Mouse (Mus musculus): ENCODE measurements around the gene Fbxo10. TPM values are rescaled to one million over a fixed set of nuclear protein-coding genes. Genes with fewer than 3 reads are reported as not detected.
"Not testable (repeated sequence)": the region's sequence is repeated elsewhere in the genome, so short reads cannot be mapped to it uniquely, and the experiment has no call there.

The Fbxo10 gene
- polyA plus RNA-seq, 1 experiment from 2014 or later: 14.2 TPM

GRCm38 (mm10) chr4:45081041-45081440 is 3.4 kb downstream of the Fbxo10 start:
- not testable (repeated sequence) for H3K9me3 ChIP-seq; H3K27ac ChIP-seq; H3K27me3 ChIP-seq; H3K4me2 ChIP-seq (replicated peaks); H3K9ac ChIP-seq (replicated peaks); H3K36me3 ChIP-seq; ATAC-seq; H3K4me3 ChIP-seq (replicated peaks)
- 82% methylated on average over 4 of the region's 4 CpGs for WGBS
- peaks cover 20% of the 10 kb centered on the region for H3K4me1 ChIP-seq (replicated peaks)

- Histone ChIP-seq H3K27me3 (no peaks in the 10 kb centered on the region), H3K4me3 (replicated peaks) (no peak overlapping the region), H3K4me2 (replicated peaks) (no peak overlapping the region), H3K9me3 (no peaks in the 10 kb centered on the region), H3K4me1 (replicated peaks) (0 out of 2 replicates have a peak, but pooled peaks cover 13% of the 10 kb centered on the region), H3K9ac (replicated peaks) (no peak overlapping the region), H3K36me3 (peaks cover 6% of the 10 kb centered on the region; the same call in 1 of the 2 replicates), H3K27ac (no peak overlapping the region)
- ATAC-seq: no peak
- WGBS: 79% methylated on average over 6 of the region's 6 CpGs
Observed at GRCm38 (mm10) chr4:45073544-45073943, 10.9 kb downstream of the Fbxo10 start.

- Histone ChIP-seq H3K4me2 (replicated peaks) (no peak overlapping the region), H3K4me1 (replicated peaks) (0 out of 2 replicates have a peak, but pooled peaks cover 13% of the 10 kb centered on the region), H3K27me3 (no peaks in the 10 kb centered on the region), H3K27ac (no peak overlapping the region), H3K9me3 (no peaks in the 10 kb centered on the region), H3K36me3 (0 out of 2 replicates have a peak, but pooled peaks cover 5% of the 10 kb centered on the region), H3K4me3 (replicated peaks) (no peak overlapping the region), H3K9ac (replicated peaks) (no peak overlapping the region)
- WGBS: 75% methylated on average over 15 of the region's 15 CpGs
- ATAC-seq: no peak
Observed at GRCm38 (mm10) chr4:45072261-45072973, 12.0 kb downstream of the Fbxo10 start.

GRCm38 (mm10) chr4:45067742-45068141 is 16.7 kb downstream of the Fbxo10 start:
- no peak overlapping the region for H3K4me2 ChIP-seq (replicated peaks)
- H3K4me3 ChIP-seq (replicated peaks): no peak overlapping the region
- ATAC-seq: no peak
- 0 out of 2 replicates have a peak, but pooled peaks cover 13% of the 10 kb centered on the region for H3K4me1 ChIP-seq (replicated peaks)
- H3K27me3 ChIP-seq: no peaks in the 10 kb centered on the region
- no peak overlapping the region for H3K9ac ChIP-seq (replicated peaks)
- no peak overlapping the region for H3K27ac ChIP-seq
- H3K36me3 ChIP-seq: no peaks in the 10 kb centered on the region
- no peaks in the 10 kb centered on the region for H3K9me3 ChIP-seq
- WGBS: 91% methylated on average over 4 of the region's 4 CpGs

- Histone ChIP-seq H3K9ac (replicated peaks) (no peak overlapping the region), H3K36me3 (peaks cover 11% of the 10 kb centered on the region), H3K4me2 (replicated peaks) (no peak overlapping the region), H3K9me3 (no peaks in the 10 kb centered on the region), H3K4me3 (replicated peaks) (no peak overlapping the region), H3K4me1 (replicated peaks) (0 out of 2 replicates have a peak, but pooled peaks cover 8% of the 10 kb centered on the region), H3K27ac (no peak overlapping the region), H3K27me3 (no peaks in the 10 kb centered on the region)
- 56% methylated on average over 2 of the region's 2 CpGs for WGBS
- ATAC-seq: no peak
Observed at GRCm38 (mm10) chr4:45066036-45066730, 18.2 kb downstream of the Fbxo10 start.

GRCm38 (mm10) chr4:45064577-45064976 is 19.8 kb downstream of the Fbxo10 start:
- H3K27me3 ChIP-seq: no peaks in the 10 kb centered on the region
- 0 out of 2 replicates have a peak, but pooled peaks cover 5% of the 10 kb centered on the region for H3K4me1 ChIP-seq (replicated peaks)
- 90% methylated on average over 2 of the region's 2 CpGs for WGBS
- H3K4me2 ChIP-seq (replicated peaks): no peak overlapping the region
- no peak for ATAC-seq
- no peak overlapping the region for H3K9ac ChIP-seq (replicated peaks)
- H3K36me3 ChIP-seq: peaks cover 28% of the 10 kb centered on the region
- H3K27ac ChIP-seq: no peak overlapping the region
- no peaks in the 10 kb centered on the region for H3K9me3 ChIP-seq
- H3K4me3 ChIP-seq (replicated peaks): no peak overlapping the region

- H3K36me3 ChIP-seq: peaks cover 35% of the 10 kb centered on the region
- H3K4me2 ChIP-seq (replicated peaks); H3K9me3 ChIP-seq; H3K9ac ChIP-seq (replicated peaks); H3K27me3 ChIP-seq; H3K4me1 ChIP-seq (replicated peaks); H3K4me3 ChIP-seq (replicated peaks); ATAC-seq; H3K27ac ChIP-seq: not testable (repeated sequence)
- WGBS: 75% methylated on average over 1 of the region's 1 CpGs
Observed at GRCm38 (mm10) chr4:45063836-45064235, 20.6 kb downstream of the Fbxo10 start.

- H3K36me3 ChIP-seq: peaks cover 61% of the 10 kb centered on the region
- no peaks in the 10 kb centered on the region for H3K27me3 ChIP-seq
- H3K4me3 ChIP-seq (replicated peaks): no peak overlapping the region
- no peak overlapping the region for H3K4me2 ChIP-seq (replicated peaks)
- H3K9ac ChIP-seq (replicated peaks): no peak overlapping the region
- no peak for ATAC-seq
- no peaks in the 10 kb centered on the region for H3K4me1 ChIP-seq (replicated peaks)
- 91% methylated on average over 8 of the region's 8 CpGs for whole genome bisulfite sequencing
- H3K9me3 ChIP-seq: no peaks in the 10 kb centered on the region
- no peak overlapping the region for H3K27ac ChIP-seq
Observed at GRCm38 (mm10) chr4:45055451-45055850, 29.0 kb downstream of the Fbxo10 start.

- 59% methylated on average over 3 of the region's 3 CpGs for WGBS
- no peaks in the 10 kb centered on the region for H3K9me3 ChIP-seq
- peaks cover 57% of the 10 kb centered on the region for H3K36me3 ChIP-seq
- H3K27me3 ChIP-seq: no peaks in the 10 kb centered on the region
- no peak overlapping the region for H3K27ac ChIP-seq
- H3K4me2 ChIP-seq (replicated peaks): no peak overlapping the region
- no peak overlapping the region for H3K4me3 ChIP-seq (replicated peaks)
- no peaks in the 10 kb centered on the region for H3K4me1 ChIP-seq (replicated peaks)
- peak; percentile 45; the same call in 1 of the 2 replicates for ATAC-seq
- H3K9ac ChIP-seq (replicated peaks): no peak overlapping the region
Observed at GRCm38 (mm10) chr4:45054862-45055261, 29.5 kb downstream of the Fbxo10 start.

- peak overlapping the region; percentile 56; the same call in 1 of the 2 replicates for H3K27ac ChIP-seq
- WGBS: 67% methylated on average over 9 of the region's 9 CpGs
- H3K36me3 ChIP-seq: peaks cover 62% of the 10 kb centered on the region
- peaks cover 11% of the 10 kb centered on the region; the same call in 1 of the 2 replicates for H3K4me1 ChIP-seq (replicated peaks)
- ATAC-seq: 0 out of 2 replicates have a peak, but pooled peaks have one; percentile 34
- H3K27me3 ChIP-seq: no peaks in the 10 kb centered on the region
- H3K4me2 ChIP-seq (replicated peaks): no peak overlapping the region
- H3K4me3 ChIP-seq (replicated peaks): no peak overlapping the region
- H3K9me3 ChIP-seq: no peaks in the 10 kb centered on the region
- H3K9ac ChIP-seq (replicated peaks): no peak overlapping the region
Observed at GRCm38 (mm10) chr4:45047956-45048355, 36.4 kb downstream of the Fbxo10 start.

- H3K4me2 ChIP-seq (replicated peaks): no peak overlapping the region
- H3K9ac ChIP-seq (replicated peaks): no peak overlapping the region
- H3K4me3 ChIP-seq (replicated peaks): no peak overlapping the region
- H3K9me3 ChIP-seq: no peaks in the 10 kb centered on the region
- H3K4me1 ChIP-seq (replicated peaks): peaks cover 11% of the 10 kb centered on the region; the same call in 1 of the 2 replicates
- H3K36me3 ChIP-seq: peaks cover 66% of the 10 kb centered on the region
- H3K27ac ChIP-seq: no peak overlapping the region
- H3K27me3 ChIP-seq: no peaks in the 10 kb centered on the region
- WGBS: 85% methylated on average over 9 of the region's 9 CpGs
- ATAC-seq: no peak
Observed at GRCm38 (mm10) chr4:45047286-45047887, 37.0 kb downstream of the Fbxo10 start.

- H3K9ac ChIP-seq (replicated peaks): no peak overlapping the region
- H3K9me3 ChIP-seq: no peaks in the 10 kb centered on the region
- WGBS: 94% methylated on average over 5 of the region's 5 CpGs
- no peaks in the 10 kb centered on the region for H3K27me3 ChIP-seq
- ATAC-seq: no peak
- H3K4me3 ChIP-seq (replicated peaks): no peak overlapping the region
- H3K4me1 ChIP-seq (replicated peaks): peaks cover 11% of the 10 kb centered on the region; the same call in 1 of the 2 replicates
- peaks cover 68% of the 10 kb centered on the region for H3K36me3 ChIP-seq
- H3K4me2 ChIP-seq (replicated peaks): no peak overlapping the region
- no peak overlapping the region for H3K27ac ChIP-seq
Observed at GRCm38 (mm10) chr4:45046679-45047078, 37.7 kb downstream of the Fbxo10 start.

Data from midbrain, embryonic 13.5 days (tissue).